Mouse (Mus musculus) limb, embryonic 15.5 days (tissue): ENCODE data around the gene Ndufa9. TPM values are rescaled to one million over a fixed set of nuclear protein-coding genes. Genes with fewer than 3 reads are reported as not detected.

Experiments used
- ATAC-seq: fragments of 200-750 bp; cut with Nextera tagmentation; 2 replicates; pipeline ENCODE4 v1.8.0; 2017; ENCODE audit warnings: low read depth, moderate TSS enrichment; ENCODE audit not compliant: insufficient number of reproducible peaks, low FRiP score, low TSS enrichment
- H3K27ac ChIP-seq: fragments of 300-500 bp; sonication (generic); 2 replicates; pipeline ENCODE4 v1.5.1; 2015; ENCODE audit warnings: moderate library complexity, mild to moderate bottlenecking, inconsistent platforms
- H3K27me3 ChIP-seq: fragments of 300-500 bp; sonication (generic); 2 replicates; pipeline ENCODE4 v1.6.1; 2015; ENCODE audit warnings: inconsistent platforms
- H3K36me3 ChIP-seq: fragments of 300-500 bp; sonication (generic); 2 replicates; pipeline ENCODE4 v1.6.1; 2015; ENCODE audit warnings: inconsistent platforms
- H3K4me1 ChIP-seq: fragments of 300-500 bp; sonication (generic); 2 replicates; pipeline ENCODE4 v1.6.1; 2015; ENCODE audit warnings: inconsistent platforms
- H3K4me2 ChIP-seq: fragments of 300-500 bp; sonication (generic); 2 replicates; pipeline ENCODE4 v1.6.1; 2015; ENCODE audit warnings: mild to moderate bottlenecking, inconsistent platforms
- H3K4me3 ChIP-seq: fragments of 300-500 bp; sonication (generic); 2 replicates; pipeline ENCODE4 v1.5.1; 2015; ENCODE audit warnings: mild to moderate bottlenecking, inconsistent platforms
- H3K9ac ChIP-seq: fragments of 300-500 bp; sonication (generic); 2 replicates; pipeline ENCODE4 v1.6.1; 2015; ENCODE audit warnings: inconsistent platforms
- H3K9me3 ChIP-seq: fragments of 300-500 bp; sonication (generic); 2 replicates; pipeline ENCODE4 v1.6.1; 2016; ENCODE audit warnings: inconsistent platforms
- WGBS: fragments of 180-500 bp; shearing (Covaris S2); methylation state at CpG from one replicate; pipeline ENCODE4 v1.1.7; 2015; 5-methylcytosine and 5-hydroxymethylcytosine counted together
- polyA plus RNA-seq: library from polyadenylated mRNA; unstranded; fragments of >200 nt; fragmentation: Nextera tagmentation; extraction: Ambion mirVana; gene quantifications from 2 replicates; pipeline ENCODE4 v1.2.1, GENCODE M21; 2015

Ndufa9 gene
- polyA plus RNA-seq, result 178 and 186 TPM in 2 replicates

- H3K27ac ChIP-seq, result no peak within 1 kb of the TSS
- peak within 1 kb of the TSS; percentile 78 for H3K4me3 ChIP-seq
- H3K9me3 ChIP-seq, result no peaks in the 10 kb centered on the region
- H3K27me3 ChIP-seq, result no peaks in the 10 kb centered on the region; the same call in 1 of the 2 replicates
- peaks cover 12% of the 10 kb centered on the region for H3K4me1 ChIP-seq
- H3K9ac ChIP-seq, result peak within 1 kb of the TSS; percentile 76
- WGBS, result 7% methylated on average over 46 of the region's 46 CpGs
- H3K4me2 ChIP-seq, result peak within 1 kb of the TSS; percentile 83
- peak; percentile 55; the same call in 1 of the 2 replicates for ATAC-seq
- peaks cover 6% of the 10 kb centered on the region for H3K36me3 ChIP-seq
Observed at GRCm38 (mm10) chr6:126848712-126849704, at the start of gene Ndufa9. Gene Ndufa9 (minus strand): TSS chr6:126849136.

- Histone ChIP-seq H3K36me3 (no peaks in the 10 kb centered on the region), H3K9me3 (no peaks in the 10 kb centered on the region), H3K27ac (no peak overlapping the region), H3K9ac (no peak overlapping the region), H3K4me2 (no peak overlapping the region), H3K27me3 (no peaks in the 10 kb centered on the region), H3K4me3 (no peak overlapping the region), H3K4me1 (no peaks in the 10 kb centered on the region)
- 86% methylated on average over 8 of the region's 8 CpGs for WGBS
- no peak for ATAC-seq
Observed at GRCm38 (mm10) chr6:126877118-126877517, 28.2 kb upstream of the Ndufa9 start.

DNA sequence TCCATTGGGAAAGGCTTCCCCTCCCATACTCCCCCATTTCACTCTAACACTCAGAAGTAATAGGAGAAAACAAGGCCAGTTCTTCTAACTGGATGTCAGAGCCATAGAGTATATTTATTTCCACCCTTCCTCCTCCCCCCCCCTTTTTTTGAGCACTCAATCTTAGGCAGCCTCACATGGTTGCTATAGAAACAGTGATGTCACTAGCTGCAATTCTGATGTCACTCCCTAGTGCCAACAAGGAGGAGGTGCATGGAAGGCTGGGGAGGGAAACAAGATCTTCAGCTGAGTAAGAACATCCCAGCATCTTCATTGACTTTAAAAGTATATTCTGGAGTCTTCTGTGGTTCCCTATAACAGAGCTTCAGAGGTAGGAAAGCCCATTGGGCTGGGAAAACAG is 3.9 kb upstream of the Ndufa9 start, which contains the start of gene Akap3:
TSS of gene Akap3 (plus strand) at position 218 of the 400 bp plus-strand sequence.
- H3K4me1 ChIP-seq, result peaks cover 7% of the 10 kb centered on the region
- no peaks in the 10 kb centered on the region for H3K9me3 ChIP-seq
- no peak within 1 kb of the TSS for H3K4me2 ChIP-seq
- no peak within 1 kb of the TSS for H3K27ac ChIP-seq
- ATAC-seq, result no peak
- H3K36me3 ChIP-seq, result no peaks in the 10 kb centered on the region
- H3K9ac ChIP-seq, result no peak within 1 kb of the TSS
- no peaks in the 10 kb centered on the region; the same call in 1 of the 2 replicates for H3K27me3 ChIP-seq
- no peak within 1 kb of the TSS for H3K4me3 ChIP-seq

- Histone ChIP-seq H3K27me3 (no peaks in the 10 kb centered on the region), H3K4me2 (no peak overlapping the region), H3K36me3 (peaks cover 95% of the 10 kb centered on the region), H3K27ac (no peak overlapping the region), H3K9me3 (no peaks in the 10 kb centered on the region), H3K9ac (no peak overlapping the region), H3K4me1 (no peaks in the 10 kb centered on the region), H3K4me3 (no peak overlapping the region)
- WGBS, result 83% methylated on average over 8 of the region's 8 CpGs
- ATAC-seq, result no peak
Observed at GRCm38 (mm10) chr6:126836628-126837027, 12.3 kb downstream of the Ndufa9 start.

DNA sequence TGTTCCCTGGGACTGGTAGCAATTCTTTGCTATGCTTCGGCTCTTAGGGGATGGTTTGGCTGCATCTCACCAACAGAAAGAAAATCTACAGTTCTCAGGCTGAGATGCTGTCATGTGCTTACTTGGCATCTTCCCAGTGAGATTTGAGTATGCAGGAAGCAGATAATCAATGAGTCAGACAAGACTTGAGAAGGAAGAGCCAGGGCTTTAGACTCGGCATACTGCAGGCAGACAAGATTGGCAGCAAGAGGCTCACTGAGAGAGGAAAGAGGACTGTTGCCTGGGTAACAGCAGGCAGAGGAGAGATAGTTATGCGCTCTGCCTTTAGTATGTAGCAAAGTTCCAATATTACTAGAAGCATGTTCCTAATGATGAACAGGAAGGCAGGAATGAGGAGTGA is 25.8 kb downstream of the Ndufa9 start:
- H3K4me1 ChIP-seq, result no peaks in the 10 kb centered on the region
- no peak overlapping the region for H3K4me3 ChIP-seq
- no peak for ATAC-seq
- H3K27ac ChIP-seq, result no peak overlapping the region
- peaks cover 82% of the 10 kb centered on the region for H3K36me3 ChIP-seq
- H3K9me3 ChIP-seq, result no peaks in the 10 kb centered on the region
- WGBS, result 89% methylated on average over 3 of the region's 3 CpGs
- no peak overlapping the region for H3K4me2 ChIP-seq
- no peak overlapping the region for H3K9ac ChIP-seq
- H3K27me3 ChIP-seq, result no peaks in the 10 kb centered on the region

DNA sequence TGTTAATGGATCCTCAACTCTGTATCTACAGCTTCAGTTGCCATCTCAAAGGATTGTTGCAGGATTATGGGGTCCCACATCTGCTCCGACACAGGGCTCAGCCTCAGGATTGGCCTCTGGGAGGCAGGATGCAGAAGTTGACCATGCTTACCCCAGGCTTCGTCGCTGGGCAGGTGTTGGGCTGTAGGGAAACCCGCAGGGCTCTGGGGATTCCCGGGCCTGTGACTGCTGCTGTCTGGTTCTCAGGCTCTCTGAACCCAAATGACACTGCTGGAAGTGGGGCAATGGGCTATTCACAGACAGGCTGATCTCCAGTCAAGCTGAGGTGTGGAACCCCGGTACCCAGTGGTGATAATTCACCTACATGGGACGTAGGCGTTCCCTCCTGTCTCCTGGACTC is 32.6 kb downstream of the Ndufa9 start:
- WGBS, result 84% methylated on average over 8 of the region's 8 CpGs
- no peaks in the 10 kb centered on the region for H3K27me3 ChIP-seq
- peaks cover 16% of the 10 kb centered on the region for H3K36me3 ChIP-seq
- H3K27ac ChIP-seq, result no peak overlapping the region
- H3K4me2 ChIP-seq, result no peak overlapping the region
- H3K9me3 ChIP-seq, result no peaks in the 10 kb centered on the region
- ATAC-seq, result no peak
- H3K4me3 ChIP-seq, result no peak overlapping the region
- H3K9ac ChIP-seq, result no peak overlapping the region
- no peaks in the 10 kb centered on the region for H3K4me1 ChIP-seq

- Histone ChIP-seq H3K4me2 (no peak overlapping the region), H3K27me3 (no peaks in the 10 kb centered on the region), H3K9me3 (no peaks in the 10 kb centered on the region), H3K4me3 (no peak overlapping the region), H3K36me3 (peaks cover 6% of the 10 kb centered on the region), H3K4me1 (no peaks in the 10 kb centered on the region), H3K9ac (no peak overlapping the region), H3K27ac (no peak overlapping the region)
- no peak for ATAC-seq
- 70% methylated on average over 6 of the region's 6 CpGs for WGBS
Observed at GRCm38 (mm10) chr6:126815206-126815750, 33.7 kb downstream of the Ndufa9 start.

GRCm38 (mm10) chr6:126811481-126811880 is 37.5 kb downstream of the Ndufa9 start:
- no peaks in the 10 kb centered on the region for H3K36me3 ChIP-seq
- H3K4me1 ChIP-seq, result no peaks in the 10 kb centered on the region
- no peak for ATAC-seq
- no peak overlapping the region for H3K4me2 ChIP-seq
- H3K27me3 ChIP-seq, result no peaks in the 10 kb centered on the region
- 75% methylated on average over 4 of the region's 4 CpGs for WGBS
- no peaks in the 10 kb centered on the region for H3K9me3 ChIP-seq
- no peak overlapping the region for H3K9ac ChIP-seq
- no peak overlapping the region for H3K27ac ChIP-seq
- H3K4me3 ChIP-seq, result no peak overlapping the region

- no peak overlapping the region for H3K27ac ChIP-seq
- no peak overlapping the region for H3K4me3 ChIP-seq
- ATAC-seq, result no peak
- no peak overlapping the region for H3K9ac ChIP-seq
- no peaks in the 10 kb centered on the region for H3K9me3 ChIP-seq
- WGBS, result 86% methylated on average over 8 of the region's 8 CpGs
- H3K36me3 ChIP-seq, result no peaks in the 10 kb centered on the region
- no peak overlapping the region for H3K4me2 ChIP-seq
- H3K4me1 ChIP-seq, result no peaks in the 10 kb centered on the region
- H3K27me3 ChIP-seq, result no peaks in the 10 kb centered on the region
Observed at GRCm38 (mm10) chr6:126808561-126808960, 40.4 kb downstream of the Ndufa9 start.

GRCm38 (mm10) chr6:126808134-126808533 is 40.8 kb downstream of the Ndufa9 start:
- ATAC-seq, result no peak
- no peak overlapping the region for H3K4me2 ChIP-seq

DNA sequence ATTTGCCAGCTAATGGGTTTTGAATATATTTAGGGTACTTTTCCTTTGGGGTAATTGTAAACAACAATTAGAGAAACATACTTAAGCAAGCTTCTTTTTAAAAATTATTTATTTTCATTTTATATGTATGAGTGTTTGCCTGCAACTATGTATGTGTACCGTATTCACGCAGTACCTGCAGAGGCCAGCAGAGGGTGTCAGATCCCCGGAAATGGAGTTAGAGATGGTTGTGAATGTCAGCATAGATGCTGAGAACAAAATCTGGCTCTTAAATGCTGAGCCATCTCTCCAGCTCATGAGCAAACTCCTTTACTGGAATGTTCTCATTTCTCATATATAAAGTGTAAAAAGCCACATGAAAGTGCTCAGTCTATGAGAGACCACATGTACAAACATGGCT is 42.2 kb downstream of the Ndufa9 start:
- WGBS, result 85% methylated on average over 3 of the region's 3 CpGs
- no peak for ATAC-seq
- Histone ChIP-seq H3K36me3 (no peaks in the 10 kb centered on the region), H3K27me3 (no peaks in the 10 kb centered on the region), H3K4me3 (no peak overlapping the region), H3K9ac (no peak overlapping the region), H3K4me1 (no peaks in the 10 kb centered on the region), H3K27ac (no peak overlapping the region), H3K9me3 (no peaks in the 10 kb centered on the region), H3K4me2 (no peak overlapping the region)

More at GRCm38 (mm10) chr6:126808134-126808533, 40.8 kb downstream of the Ndufa9 start:
- no peaks in the 10 kb centered on the region for H3K36me3 ChIP-seq
- WGBS, result 64% methylated on average over 4 of the region's 4 CpGs
- no peaks in the 10 kb centered on the region for H3K27me3 ChIP-seq
- no peak overlapping the region for H3K4me3 ChIP-seq
- no peaks in the 10 kb centered on the region for H3K9me3 ChIP-seq
- no peak overlapping the region for H3K27ac ChIP-seq
- no peak overlapping the region for H3K9ac ChIP-seq
- H3K4me1 ChIP-seq, result no peaks in the 10 kb centered on the region

- H3K4me3 ChIP-seq, result no peak overlapping the region
- no peak overlapping the region for H3K9ac ChIP-seq
- H3K9me3 ChIP-seq, result no peaks in the 10 kb centered on the region
- H3K4me2 ChIP-seq, result no peak overlapping the region
- no peaks in the 10 kb centered on the region for H3K27me3 ChIP-seq
- ATAC-seq, result no peak
- 26% methylated on average over 11 of the region's 11 CpGs for WGBS
- no peaks in the 10 kb centered on the region for H3K36me3 ChIP-seq
- no peak overlapping the region for H3K27ac ChIP-seq
- H3K4me1 ChIP-seq, result no peaks in the 10 kb centered on the region
Observed at GRCm38 (mm10) chr6:126802946-126803345, 46.0 kb downstream of the Ndufa9 start.
